26 mouse cellular contexts compared by ENCODE assay signal in the genomic region with DNA sequence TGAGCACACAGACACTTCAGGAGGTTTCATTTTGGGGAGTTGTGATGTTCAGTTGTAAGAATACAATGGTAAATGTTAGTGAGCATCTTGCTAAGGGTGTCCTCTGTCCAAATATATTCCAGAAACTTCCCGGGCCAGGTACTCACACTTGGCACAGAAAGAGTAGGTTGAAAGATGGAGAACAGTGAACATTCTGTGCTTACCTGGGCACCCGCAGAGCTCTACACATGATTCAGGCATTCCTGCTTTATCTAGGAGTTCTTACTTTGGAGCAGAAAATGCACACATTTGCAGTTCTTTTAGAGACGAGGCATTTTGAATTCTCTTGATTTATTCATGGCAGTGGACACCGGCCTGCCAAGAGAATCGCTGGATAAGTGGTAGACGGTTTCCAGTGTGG. TPM values are rescaled to one million over a fixed set of nuclear protein-coding genes. Genes with fewer than 3 reads are reported as not detected.
DNase-seq lines count a peak whose midpoint lies in the region; ATAC-seq lines count a peak whose summit lies in the region.
"Had no signal": no experiment of that assay in that cellular context is flagged by ENCODE, and none has a peak within 500 bp of the region (broad histone marks: within the 10 kb centered on the region; RNA-seq: fewer than 3 reads in every experiment).

No protein-coding gene starts in this region.

- H3K9me3 ChIP-seq in midbrain, embryonic 11.5 days (ENCODE audit: control insufficient read depth, low read length), result no peaks in the 10 kb centered on the region
- H3K9me3 ChIP-seq in midbrain, embryonic 10.5 days (replicated peaks), result no peaks in the 10 kb centered on the region
- H3K9me3 ChIP-seq: embryonic facial prominence, embryonic 12.5 days; embryonic facial prominence, embryonic 15.5 days; heart, embryonic 12.5 days; heart, embryonic 15.5 days; hindbrain, embryonic 10.5 days; hindbrain, embryonic 13.5 days had no signal

- no peak overlapping the region for H3K4me2 ChIP-seq in midbrain, embryonic 11.5 days
- H3K4me2 ChIP-seq: embryonic facial prominence, embryonic 12.5 days; embryonic facial prominence, embryonic 15.5 days; heart, embryonic 12.5 days; heart, embryonic 15.5 days; hindbrain, embryonic 13.5 days had no signal

- H3K27ac ChIP-seq in midbrain, embryonic 11.5 days (ENCODE audit: low read depth, low read length), result no peak overlapping the region
- H3K27ac ChIP-seq in midbrain, embryonic 10.5 days (replicated peaks), result no peak overlapping the region
- H3K27ac ChIP-seq: embryonic facial prominence, embryonic 12.5 days; embryonic facial prominence, embryonic 15.5 days; heart, embryonic 15.5 days; hindbrain, embryonic 10.5 days; hindbrain, embryonic 13.5 days had no signal

- 88% methylated on average over 6 of the region's 6 CpGs for WGBS in midbrain, embryonic 11.5 days
- WGBS in midbrain, embryonic 10.5 days, result 90% methylated on average over 6 of the region's 6 CpGs

- H3K36me3 ChIP-seq in midbrain, embryonic 11.5 days (ENCODE audit: control insufficient read depth, insufficient read depth, low read length), result no peaks in the 10 kb centered on the region
- no peaks in the 10 kb centered on the region for H3K36me3 ChIP-seq in midbrain, embryonic 10.5 days
- H3K36me3 ChIP-seq: embryonic facial prominence, embryonic 12.5 days; embryonic facial prominence, embryonic 15.5 days; heart, embryonic 12.5 days; heart, embryonic 15.5 days; hindbrain, embryonic 10.5 days; hindbrain, embryonic 13.5 days had no signal

- no peaks in the 10 kb centered on the region for H3K27me3 ChIP-seq in midbrain, embryonic 11.5 days (ENCODE audit: control insufficient read depth, insufficient read depth, low read length)
- H3K27me3 ChIP-seq in midbrain, embryonic 10.5 days (ENCODE audit: low read depth, poor library complexity, severe bottlenecking), result no peaks in the 10 kb centered on the region
- H3K27me3 ChIP-seq: embryonic facial prominence, embryonic 12.5 days; embryonic facial prominence, embryonic 15.5 days; heart, embryonic 12.5 days; heart, embryonic 15.5 days; hindbrain, embryonic 13.5 days had no signal

- H3K9ac ChIP-seq in midbrain, embryonic 11.5 days (ENCODE audit: low read length), result no peak overlapping the region
- H3K9ac ChIP-seq: embryonic facial prominence, embryonic 12.5 days; embryonic facial prominence, embryonic 15.5 days; forebrain, postnatal 0 days; heart, embryonic 12.5 days; heart, embryonic 15.5 days; hindbrain, embryonic 13.5 days had no signal

- ATAC-seq in cerebellum, adult (ENCODE audit: insufficient number of reproducible peaks, low FRiP score, low TSS enrichment), result no peak
- ATAC-seq in midbrain, embryonic 11.5 days (ENCODE audit: low FRiP score), result no peak
- ATAC-seq: activated CD4-positive, CD25-positive, alpha-beta regulatory T cell, adult 4 months; forebrain, embryonic 14.5 days; forebrain, postnatal 0 days; hindbrain, embryonic 16.5 days had no signal

- no peak overlapping the region for H3K4me3 ChIP-seq in midbrain, embryonic 11.5 days (ENCODE audit: low read depth, low read length)
- H3K4me3 ChIP-seq in midbrain, embryonic 10.5 days, result no peak overlapping the region
- H3K4me3 ChIP-seq: embryonic facial prominence, embryonic 12.5 days; embryonic facial prominence, embryonic 15.5 days; heart, embryonic 12.5 days; heart, embryonic 15.5 days; hindbrain, embryonic 10.5 days; hindbrain, embryonic 13.5 days had no signal

- H3K4me1 ChIP-seq in midbrain, embryonic 11.5 days (ENCODE audit: control insufficient read depth, insufficient read depth, low read length), result no peaks in the 10 kb centered on the region
- 0 out of 2 replicates have a peak, but pooled peaks cover 6% of the 10 kb centered on the region for H3K4me1 ChIP-seq in midbrain, embryonic 10.5 days
- H3K4me1 ChIP-seq: hindbrain, embryonic 10.5 days; hindbrain, embryonic 13.5 days had no signal

- DNase-seq in cerebellum, adult 11-12 months, result peak; percentile 27
- DNase-seq in heart, adult 11 months, result peak; percentile 60
- no peak for DNase-seq in heart, adult 8-10 months (ENCODE audit: low spot score)
- DNase-seq in midbrain, embryonic 11.5 days (ENCODE audit: low spot score, missing footprints), result peak; percentile 10
- no peak for DNase-seq in midbrain, embryonic 10.5 days (ENCODE audit: low spot score)
- peak; percentile 32 for DNase-seq in brain, adult 2 months (ENCODE audit: low read depth, low spot score)
- DNase-seq: adrenal gland, adult 8-10 months; adrenal gland, postnatal 25 days; cerebellum, adult 11 months; cerebellum, adult 8-10 months; cerebellum, postnatal 14 days; forebrain, postnatal 0 days; gastrocnemius, postnatal 10 days; gastrocnemius, postnatal 36 days; heart, postnatal 10 days; heart, postnatal 36 days had no signal

RNA-seq across cellular contexts. Expression of a gene that starts 32.3 kb away (rescaled TPM):
- 10 to 100 TPM; 39.6 to 45.7 (median 40.9) TPM for total RNA-seq in heart, adult 8-10 months (2022)
- polyA plus RNA-seq in midbrain, embryonic 11.5 days (2014; fragmentation: Nextera tagmentation; extraction: Ambion mirVana), result 0.51 and 1.0 TPM in 2 replicates
- 0.32 and 0.34 TPM in 2 replicates for polyA plus RNA-seq in midbrain, embryonic 10.5 days (2016; fragmentation: Nextera tagmentation; extraction: Ambion mirVana)

RNA-seq across cellular contexts. Expression of a gene that starts 59.1 kb away (rescaled TPM):
- total RNA-seq in heart, adult 8-10 months (2022), result 10 to 100 TPM; 32.5 to 36.9 (median 34.6) TPM
- polyA plus RNA-seq in midbrain, embryonic 11.5 days (2014; fragmentation: Nextera tagmentation; extraction: Ambion mirVana), result 33.4 and 33.6 TPM in 2 replicates
- polyA plus RNA-seq in midbrain, embryonic 10.5 days (2016; fragmentation: Nextera tagmentation; extraction: Ambion mirVana), result 31.2 and 33.1 TPM in 2 replicates

Comparison
In these comparisons a context has a peak if more than half of its experiments do, and no peak if none do; other contexts are left out.
1. DNase-seq: peak in cerebellum, adult 11-12 months (single experiment), heart, adult 11 months (single experiment), midbrain, embryonic 11.5 days (single experiment) and brain, adult 2 months (single experiment); none in heart, adult 8-10 months (single experiment) and midbrain, embryonic 10.5 days (single experiment).